Mouse (Mus musculus) heart, postnatal 36 days (tissue): ENCODE measurements at regions not wholly inside any gene's neighbourhood (a gene's known extent, or its start where the extent isn't known, plus 50 kb on each side); places are given as distances from the start of the nearest gene placed in this dataset.

Source experiments
- DNase-seq, 2 experiments: peaks; one replicate each; pipeline ENCODE4 v3.0.0; 2021 to 2022
- intact Hi-C: fragments of 180-260 bp; cut with DNase I; formaldehyde crosslinking; loops from one replicate; pipeline ENCODE4 v1.15.1; 2025

DNA sequence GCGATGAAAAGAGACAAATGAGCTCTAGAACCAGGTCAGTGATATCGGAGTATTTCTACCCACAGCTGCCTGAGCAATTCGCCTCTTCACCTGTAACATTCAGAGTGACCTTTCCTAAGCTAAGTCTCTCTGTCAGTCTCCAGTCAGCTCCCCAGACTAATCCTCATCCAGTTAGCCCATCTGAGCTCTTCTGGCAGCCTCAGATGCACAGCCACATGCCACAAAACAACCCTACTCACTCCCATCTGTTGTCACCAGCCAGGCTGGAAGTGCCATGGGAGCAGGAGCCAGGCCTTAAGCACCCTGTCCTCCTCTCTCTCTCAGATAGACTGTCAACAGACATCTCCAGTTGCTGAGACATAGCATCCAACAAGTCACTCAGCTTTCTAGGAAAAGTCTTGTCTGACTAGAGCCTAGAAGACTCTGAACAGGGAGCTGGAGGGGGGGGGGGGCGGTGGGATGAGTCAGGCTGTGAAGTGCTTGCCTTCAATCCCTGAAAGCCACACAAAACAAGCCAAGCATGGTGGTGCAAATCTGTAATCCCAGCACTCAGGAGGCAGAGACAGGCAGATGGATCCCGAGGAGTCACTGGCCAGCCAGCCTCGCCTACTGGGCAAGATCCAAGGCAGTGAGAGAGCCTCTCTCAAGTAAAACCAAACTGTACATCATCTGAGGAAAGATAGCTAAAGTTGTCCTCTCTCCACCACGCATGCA lies 225.6 kb downstream of the Mycn start:
- DNase-seq = no peak
- intact Hi-C loops = no loop called here

DNA sequence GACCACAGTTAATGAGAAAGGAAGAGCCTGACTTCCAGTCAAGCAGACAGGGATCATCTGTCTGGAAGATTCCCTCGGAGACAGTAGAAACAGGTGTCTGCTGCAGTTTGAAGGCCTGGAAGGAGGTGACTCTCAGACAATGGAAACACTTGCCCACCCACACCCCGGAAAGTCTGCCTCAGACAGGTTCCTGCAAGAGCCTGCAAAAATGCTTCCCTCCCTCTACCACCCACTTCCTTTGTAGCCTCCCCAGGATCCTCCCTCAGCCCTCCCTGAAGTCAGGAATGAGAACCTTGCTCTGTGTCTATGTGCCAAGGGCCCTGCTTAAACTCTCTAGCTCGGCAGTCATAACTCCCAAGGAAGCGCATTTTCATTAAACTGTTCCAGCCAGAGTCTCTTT lies 226.2 kb downstream of the Mycn start:
- no peak for DNase-seq
- intact Hi-C loops = no loop called here

DNA sequence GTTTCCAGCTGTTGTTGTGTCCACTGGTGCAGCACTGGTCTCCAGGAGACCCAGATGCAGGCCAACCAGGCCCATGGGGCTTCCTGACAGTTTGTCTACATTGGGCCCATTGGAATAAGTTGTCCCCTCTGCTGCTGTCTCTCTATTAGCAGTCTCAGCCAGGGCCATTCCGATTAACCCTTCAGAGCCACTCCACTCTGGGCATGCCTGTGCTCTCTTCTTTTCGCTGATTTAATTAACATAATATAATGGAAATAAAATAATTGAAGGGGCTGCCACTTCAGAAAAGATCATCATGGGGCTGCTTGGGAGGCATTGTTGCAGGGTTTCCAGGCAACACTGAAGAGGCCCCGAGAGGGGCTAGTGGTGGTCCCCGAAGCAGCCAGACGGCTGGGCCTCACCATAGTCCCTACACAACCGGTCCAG lies 231.5 kb downstream of the Mycn start:
- intact Hi-C loops = no loop called here

DNA sequence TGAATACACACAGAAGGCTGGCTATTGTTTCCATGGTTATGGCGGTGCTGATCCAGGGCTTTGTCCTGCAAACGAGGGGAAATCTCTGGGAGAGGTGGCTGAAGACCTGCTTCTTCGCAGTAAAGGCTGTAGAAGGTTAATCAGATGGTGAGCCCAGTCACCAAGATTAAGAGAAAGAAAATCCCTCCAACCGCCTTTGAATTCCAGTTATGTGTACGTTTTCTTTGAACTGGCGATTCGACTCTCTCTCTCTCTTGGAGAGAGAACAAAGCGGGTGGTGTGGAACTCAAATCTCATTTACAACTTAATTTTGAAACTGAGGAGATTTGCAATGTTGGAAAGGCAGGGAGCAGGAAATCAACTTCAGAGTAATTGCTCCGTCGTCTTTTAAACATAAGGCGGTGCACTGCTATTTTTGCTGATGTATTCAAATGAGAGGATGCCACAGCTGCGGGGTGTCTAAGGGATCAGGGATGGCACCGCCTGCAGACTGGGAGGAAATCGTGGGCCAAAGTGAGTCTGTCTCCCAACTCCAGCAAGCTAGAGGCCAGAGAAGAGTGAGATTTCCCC lies 232.7 kb downstream of the Mycn start:
- intact Hi-C loops = no loop called here
- no peak for DNase-seq

More for the DNA sequence above, 231.5 kb downstream of the Mycn start:
- no peak for DNase-seq

DNA sequence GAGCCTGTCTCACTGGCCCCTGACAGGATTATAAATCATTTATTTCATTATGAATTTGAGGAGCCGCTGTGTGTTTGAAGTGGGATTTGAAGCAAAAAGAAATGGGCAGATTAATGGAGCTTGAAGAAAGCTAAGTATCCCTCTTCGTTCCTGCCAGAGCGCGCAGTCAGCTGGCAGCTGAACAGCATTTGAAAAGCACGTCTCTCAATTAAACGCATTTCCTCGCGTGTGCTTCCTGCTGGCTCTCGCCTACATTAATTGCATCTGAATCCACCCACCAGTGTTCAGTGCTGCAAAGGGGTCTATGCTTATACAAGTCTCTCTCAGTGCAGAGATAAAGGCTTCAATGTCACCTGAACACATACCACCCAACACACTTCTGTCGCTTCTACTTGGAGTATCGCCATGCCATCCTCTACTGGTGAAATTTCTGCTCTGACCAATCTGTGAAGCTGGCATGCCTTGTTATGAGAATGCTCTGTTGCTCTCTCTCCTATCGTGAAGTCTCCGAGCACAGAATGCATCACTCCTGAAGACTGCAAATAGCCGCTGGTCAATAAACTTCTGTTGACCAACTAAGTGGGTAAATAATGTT lies 235.3 kb downstream of the Mycn start:
- no peak for DNase-seq
- intact Hi-C loops = no loop called here

DNA sequence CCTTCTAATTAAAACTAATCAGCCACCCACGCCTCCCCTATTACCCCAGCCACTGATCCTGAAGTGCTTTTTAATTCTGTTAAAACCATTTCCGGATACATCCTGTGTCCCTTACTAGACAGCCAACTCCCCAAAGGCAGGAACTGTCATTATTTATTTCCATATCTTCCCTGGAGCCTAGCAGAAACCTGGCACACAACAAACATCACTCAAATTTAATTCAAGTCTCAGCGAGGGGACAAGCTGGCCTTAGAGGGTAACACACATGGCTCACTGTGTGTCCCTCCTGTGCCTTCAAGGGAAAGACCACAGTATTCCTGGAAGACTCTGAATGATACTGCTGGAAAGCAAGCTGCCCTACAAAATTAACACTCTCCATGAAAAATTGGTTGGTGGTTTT lies 240.0 kb downstream of the Mycn start:
- DNase-seq = no peak
- intact Hi-C loops = no loop called here

DNA sequence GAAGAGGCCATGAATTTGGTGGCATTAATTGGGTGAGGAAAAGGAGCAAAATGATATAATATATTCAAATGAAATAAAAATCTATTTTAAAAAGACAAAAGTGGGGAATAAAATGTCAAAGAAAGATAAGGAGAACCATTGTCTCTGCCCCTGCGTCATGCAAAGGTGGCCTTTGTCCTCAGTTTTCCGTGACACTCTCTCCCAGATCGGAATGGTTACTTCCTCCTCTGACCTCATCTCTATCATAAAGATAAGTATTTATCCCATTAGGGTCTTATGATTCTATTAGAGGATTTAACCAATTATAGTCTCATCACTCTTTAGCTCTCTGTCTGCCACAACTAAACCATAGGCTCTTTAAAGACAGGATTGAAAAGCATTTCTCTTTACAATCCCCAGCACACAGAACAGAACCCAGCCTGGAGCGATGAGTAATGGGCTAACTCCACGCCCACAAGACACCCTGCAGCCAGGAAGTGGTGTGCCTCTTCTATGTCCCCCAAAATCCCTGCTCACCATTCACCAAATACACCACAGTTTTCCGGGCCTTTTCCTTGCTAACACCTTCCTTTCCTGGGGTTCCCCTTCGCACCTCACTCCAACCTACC lies 240.6 kb downstream of the Mycn start:
- DNase-seq = no peak
- intact Hi-C loops = no loop called here

DNA sequence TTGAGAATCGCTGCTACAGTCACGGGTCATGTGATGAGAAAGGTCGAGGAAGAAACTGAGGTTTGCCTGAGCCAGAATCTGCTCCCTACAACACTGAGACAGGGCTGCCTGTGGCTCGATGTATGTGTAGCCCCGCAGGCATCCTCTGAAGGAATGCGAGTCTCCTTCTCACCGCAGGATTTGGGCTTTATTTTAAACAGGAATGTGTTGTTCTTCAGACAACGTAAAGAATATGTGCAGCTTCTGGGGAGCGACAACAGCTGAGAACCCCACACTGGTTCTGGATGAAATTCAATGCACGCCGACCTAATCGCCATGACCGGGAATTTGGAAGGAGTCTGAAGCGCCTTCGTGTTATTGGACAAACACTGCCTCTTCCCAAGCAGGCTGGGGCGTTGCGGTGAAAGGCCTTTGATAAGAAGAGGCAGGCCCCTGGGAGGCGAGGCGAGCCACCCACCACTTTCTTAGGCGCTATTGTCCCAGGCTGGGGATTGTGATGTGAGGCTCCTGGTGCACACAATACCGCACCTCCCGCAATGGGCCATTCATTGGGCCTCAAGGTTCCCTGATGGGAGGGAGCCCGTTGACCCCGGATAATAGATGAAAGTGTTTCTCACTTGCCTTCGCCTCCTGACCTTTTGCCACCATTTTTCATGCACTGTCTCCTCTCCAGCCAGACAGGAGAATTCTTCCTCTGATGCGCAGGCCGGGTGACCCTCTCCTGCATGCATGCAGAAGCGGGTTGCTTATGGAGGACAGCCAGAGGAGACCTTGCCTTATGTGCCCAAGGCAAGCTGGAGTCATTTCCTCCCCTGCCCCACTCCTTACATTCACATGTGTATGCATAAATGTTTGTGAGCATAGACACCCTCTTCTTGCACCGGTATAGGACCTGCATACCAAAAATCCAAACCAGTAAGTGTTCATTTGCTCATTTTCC lies 247.6 kb downstream of the Mycn start:
- intact Hi-C loops = no loop called here
- no peak for DNase-seq

DNA sequence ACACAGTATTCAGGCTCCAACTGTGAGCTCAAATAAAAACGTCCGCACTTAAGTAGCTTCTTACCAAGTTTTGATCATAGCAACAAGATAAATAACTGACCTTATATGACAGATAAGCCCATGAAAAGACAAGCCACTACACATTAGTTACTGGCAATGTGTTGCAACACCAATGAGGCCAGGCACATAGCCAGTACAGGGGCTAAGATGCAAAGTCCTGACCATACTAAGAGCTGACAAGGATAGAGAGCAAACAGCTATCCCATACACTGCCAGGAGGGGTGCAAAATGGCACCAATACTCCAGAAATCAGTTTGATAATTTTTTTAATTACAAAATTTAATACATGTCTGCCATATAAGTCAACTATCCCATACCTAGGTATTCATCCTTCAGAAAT lies 254.3 kb downstream of the Mycn start:
- DNase-seq = no peak
- intact Hi-C loops = no loop called here

DNA sequence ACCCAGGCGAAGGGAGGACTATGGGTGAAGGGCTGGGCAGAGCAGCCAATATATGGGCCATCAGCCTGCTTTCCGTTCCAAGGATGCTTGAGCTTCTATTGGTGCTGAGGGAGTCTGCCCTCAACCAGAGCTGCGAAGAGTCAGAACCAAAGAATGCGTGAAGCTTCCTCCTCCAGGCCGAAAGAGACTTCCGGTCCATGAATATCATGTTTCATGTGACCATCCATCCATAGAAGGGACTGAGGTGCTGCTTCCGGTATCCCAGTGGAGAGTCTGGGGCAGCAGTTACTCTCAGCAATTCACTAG lies 256.5 kb downstream of the Mycn start:
- no peak for DNase-seq
- intact Hi-C loops = no loop called here

DNA sequence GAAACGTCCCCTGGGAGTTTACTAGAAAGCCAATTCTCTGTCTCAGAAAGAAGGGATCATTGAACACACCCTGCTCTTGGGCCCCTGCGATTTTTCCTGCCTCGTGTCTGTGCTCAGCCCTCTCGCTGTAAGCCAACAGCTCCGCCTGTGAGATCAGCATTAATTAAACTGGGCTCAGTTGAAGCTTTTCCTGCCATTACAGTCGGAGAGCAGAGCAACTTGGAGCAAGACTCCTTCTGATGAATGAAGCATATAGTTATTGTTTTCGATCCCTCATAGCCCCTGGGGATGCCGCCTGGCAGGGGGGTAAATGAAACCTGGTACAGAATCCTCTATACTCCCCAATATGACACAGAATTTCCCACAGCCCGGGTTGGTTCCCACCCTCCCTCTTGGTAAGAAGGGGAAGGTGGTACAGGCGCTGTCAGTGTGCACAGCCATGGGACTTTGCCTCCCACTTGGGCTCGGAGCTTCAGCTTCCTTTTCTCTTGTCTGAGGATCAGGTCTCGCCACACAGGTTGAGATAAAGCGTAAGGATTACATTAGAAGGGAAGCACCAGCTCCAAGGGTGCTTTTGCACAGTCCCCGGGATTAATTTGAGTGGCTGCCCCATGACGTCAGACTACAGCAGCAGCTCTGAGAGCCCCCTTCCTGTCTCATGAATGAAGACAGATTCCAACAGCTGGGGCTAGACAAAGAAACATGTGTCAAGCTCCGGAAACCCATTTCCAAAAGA lies 257.1 kb downstream of the Mycn start:
- intact Hi-C loops = loop anchor here (5.0 kb wide), 1 partner anchor 253 kb away; no protein-coding TSS in a partner anchor
- DNase-seq = no peak

GRCm38 (mm10) chr12:12683733-12684470 lies 257.8 kb downstream of the Mycn start:
- DNase-seq = no peak
- intact Hi-C loops = loop anchor here (5.0 kb wide), 1 partner anchor 253 kb away; no protein-coding TSS in a partner anchor

GRCm38 (mm10) chr12:12681101-12681500 lies 260.6 kb downstream of the Mycn start:
- DNase-seq = peak in 1 of 2 experiments; percentile 4
- intact Hi-C loops = loop anchor here (5.0 kb wide), 1 partner anchor 256 kb away; no protein-coding TSS in a partner anchor

DNA sequence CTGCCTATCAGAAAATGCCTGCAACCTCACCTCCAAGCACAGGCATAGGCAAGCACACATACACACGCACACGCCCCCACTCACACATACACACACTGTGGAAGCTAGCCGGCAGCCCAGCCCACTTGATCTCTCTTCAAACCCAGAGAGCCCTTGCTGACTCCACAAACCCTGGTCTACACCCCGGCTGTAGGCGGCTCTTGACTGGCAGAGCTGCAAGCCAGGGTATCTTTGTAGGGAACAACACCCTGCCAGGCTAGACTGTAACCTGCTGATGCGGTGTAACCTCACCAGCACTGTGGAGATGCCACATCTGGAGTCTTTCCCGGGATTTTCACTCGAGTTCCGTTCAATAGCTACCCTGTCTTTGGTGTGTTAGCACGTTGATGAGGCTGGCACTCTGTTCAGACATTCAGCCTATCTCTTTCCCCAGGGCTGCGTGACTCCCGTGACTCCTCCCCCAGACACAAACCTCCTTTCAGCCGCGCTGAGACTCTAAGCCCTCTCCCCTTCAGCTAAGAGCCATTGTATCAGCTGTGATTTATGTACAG lies 261.3 kb downstream of the Mycn start:
- DNase-seq = peak; percentile 6 to 7
- intact Hi-C loops = loop anchor here (5.0 kb wide), 1 partner anchor 257 kb away; no protein-coding TSS in a partner anchor

- peak; percentile 38 for DNase-seq
- intact Hi-C loops = no loop called here
These were observed 265.0 kb downstream of the Mycn start for GRCm38 (mm10) chr12:12676676-12677075.

GRCm38 (mm10) chr12:12669931-12670330 lies 271.8 kb downstream of the Mycn start:
- intact Hi-C loops = no loop called here

GRCm38 (mm10) chr12:12668919-12669318 lies 272.8 kb downstream of the Mycn start:
- no peak for DNase-seq
- intact Hi-C loops = no loop called here

More at GRCm38 (mm10) chr12:12669931-12670330, 271.8 kb downstream of the Mycn start:
- DNase-seq = no peak

DNA sequence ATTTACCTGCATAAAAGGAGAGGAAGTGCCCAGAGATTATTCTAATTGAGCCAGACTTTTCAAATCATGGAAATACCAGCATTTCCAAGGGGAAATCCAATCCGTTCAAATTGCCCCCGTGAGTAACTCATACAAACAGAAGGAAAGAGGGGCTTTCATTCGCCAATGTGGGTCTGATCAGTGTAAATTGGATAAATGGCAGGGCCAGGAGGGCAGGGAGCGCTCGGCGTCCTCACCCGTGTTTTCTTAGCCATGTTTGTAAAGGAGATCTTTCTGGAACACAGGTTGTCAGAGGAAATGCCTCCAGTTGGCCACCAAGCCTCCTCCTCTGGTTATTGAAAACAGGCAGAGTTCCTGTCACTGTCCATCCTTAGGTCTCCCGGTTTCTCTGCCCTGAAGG lies 286.1 kb downstream of the Mycn start:
- no peak for DNase-seq
- intact Hi-C loops = no loop called here

DNA sequence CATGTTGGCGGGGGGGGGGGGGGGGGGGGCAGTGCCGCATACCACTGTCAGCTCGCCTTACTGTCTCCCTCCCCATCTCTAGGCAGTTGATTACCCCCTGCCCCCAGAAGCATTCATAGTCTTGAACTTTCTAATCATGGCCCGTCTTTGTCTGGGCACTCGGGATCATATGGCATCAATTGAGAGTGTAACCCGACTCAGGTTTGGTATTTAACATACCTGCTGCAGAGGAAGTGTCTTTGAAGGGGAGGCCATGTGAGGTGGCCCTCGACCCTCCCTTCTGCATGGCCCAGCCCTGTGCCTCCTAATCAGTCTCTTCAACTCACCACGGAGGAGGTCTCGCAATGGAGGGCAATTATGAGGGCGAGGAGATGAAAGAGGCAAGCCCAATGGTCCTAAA lies 286.5 kb downstream of the Mycn start:
- DNase-seq = no peak
- intact Hi-C loops = no loop called here
